ENCODE assay signal across 9 mouse cellular contexts in the genomic region with DNA sequence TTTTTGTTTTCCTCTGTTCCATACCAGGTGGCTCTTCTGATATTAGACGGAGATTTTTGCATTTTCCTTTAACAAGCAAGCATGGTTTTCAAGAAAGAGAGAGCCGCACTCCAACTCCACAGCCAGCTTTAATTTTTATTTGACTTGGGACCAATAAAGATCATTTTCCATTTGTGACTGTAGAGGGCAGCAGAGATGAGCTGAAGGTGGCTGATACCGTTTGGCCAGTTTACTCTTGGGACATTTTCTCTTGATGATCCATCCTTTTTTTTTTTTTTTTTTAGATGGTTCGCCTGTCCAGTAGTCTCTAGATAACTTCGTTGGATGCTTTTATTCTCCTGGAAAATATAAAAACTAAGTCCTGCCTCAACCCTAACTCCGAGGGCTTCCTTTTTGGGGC. TPM values are rescaled to one million over a fixed set of nuclear protein-coding genes. Genes with fewer than 3 reads are reported as not detected.
DNase-seq lines count a peak whose midpoint lies in the region; ATAC-seq and TF ChIP-seq lines count a peak whose summit lies in the region.
"Had no signal": no experiment of that assay in that cellular context is flagged by ENCODE, and none has a peak within 500 bp of the region (broad histone marks: within the 10 kb centered on the region; RNA-seq: fewer than 3 reads in every experiment).

No protein-coding gene starts in this region.

- H3K9me3 ChIP-seq in liver, embryonic 14.5 days (ENCODE audit: control insufficient read depth, low read length): no peaks in the 10 kb centered on the region
- no peaks in the 10 kb centered on the region for H3K9me3 ChIP-seq in liver, embryonic 11.5 days (ENCODE audit: control insufficient read depth, low read length)

- no peak for TF ChIP-seq EP300 in liver, embryonic 14.5 days (IDR thresholded peaks at IDR 0.05; ENCODE audit: low read depth)

- H3K27ac ChIP-seq in gastrocnemius, adult 2 months: no peak overlapping the region
- H3K27ac ChIP-seq in liver, embryonic 14.5 days: no peak overlapping the region
- no peak overlapping the region for H3K27ac ChIP-seq in liver, embryonic 11.5 days (ENCODE audit: low read depth, low read length)

- intact Hi-C loops in gastrocnemius, adult 2 months (cut with DNase I): no loop called here
- intact Hi-C loops in gastrocnemius, postnatal 14 days (cut with DNase I; ENCODE audit: low total_unique reads): no loop called here

- H3K27me3 ChIP-seq in liver, embryonic 14.5 days (ENCODE audit: control insufficient read depth, insufficient read depth, low read length): no peaks in the 10 kb centered on the region
- H3K27me3 ChIP-seq in liver, embryonic 11.5 days (replicated peaks; ENCODE audit: control insufficient read depth, insufficient read depth, low read length): no peaks in the 10 kb centered on the region

- WGBS in liver, embryonic 14.5 days (ENCODE audit: insufficient replicate concordance): 32% methylated on average over 6 of the region's 6 CpGs
- WGBS in liver, embryonic 11.5 days: 42% methylated on average over 6 of the region's 6 CpGs

- no peak for DNase-seq in gastrocnemius, adult 2 months
- no peak for DNase-seq in gastrocnemius, postnatal 14 days
- DNase-seq in liver, embryonic 14.5 days (ENCODE audit: low read depth in 3 of 3, low spot score in 3 of 3): no peak
- DNase-seq in liver, embryonic 11.5 days (ENCODE audit: low spot score): no peak
- peak; percentile 41 to 71 for DNase-seq in cerebellum, postnatal 10 days
- DNase-seq in retina, embryonic 14.5 days (ENCODE audit: low spot score): peak; percentile 68
- no peak for DNase-seq in gastrocnemius, postnatal 25 days
- DNase-seq in testis, postnatal 14 days (ENCODE audit: low spot score): no peak
- DNase-seq: thymus, adult 18-20 months had no signal

- TF ChIP-seq CTCF in gastrocnemius, adult 2 months (IDR thresholded peaks at IDR 0.05): peak; percentile 70
- peak; percentile 47 for TF ChIP-seq CTCF in liver, embryonic 14.5 days (IDR thresholded peaks at IDR 0.05; ENCODE audit: low read depth)

- H3K4me3 ChIP-seq in gastrocnemius, adult 2 months: no peak overlapping the region
- H3K4me3 ChIP-seq in liver, embryonic 14.5 days (ENCODE audit: insufficient read depth in 1 of 2, low read depth in 2 of 2, low read length in 2 of 2): no peak overlapping the region
- no peak overlapping the region for H3K4me3 ChIP-seq in liver, embryonic 11.5 days (ENCODE audit: low read depth, low read length)

- no peaks in the 10 kb centered on the region for H3K4me1 ChIP-seq in liver, embryonic 14.5 days (replicated peaks; ENCODE audit: control insufficient read depth in 2 of 2, insufficient read depth in 2 of 2, low read length in 1 of 2)
- no peaks in the 10 kb centered on the region for H3K4me1 ChIP-seq in liver, embryonic 11.5 days (replicated peaks; ENCODE audit: control insufficient read depth, insufficient read depth, low read length)

- H3K4me2 ChIP-seq in liver, embryonic 14.5 days (ENCODE audit: low read depth): no peak overlapping the region
- H3K4me2 ChIP-seq in liver, embryonic 11.5 days: no peak overlapping the region

- H3K9ac ChIP-seq in liver, embryonic 14.5 days (replicated peaks): no peak overlapping the region
- H3K9ac ChIP-seq in liver, embryonic 11.5 days (ENCODE audit: low read depth, low read length): no peak overlapping the region

- ATAC-seq in liver, embryonic 14.5 days (ENCODE audit: insufficient read depth): no peak
- no peak for ATAC-seq in liver, embryonic 11.5 days (replicated peaks; ENCODE audit: low FRiP score)

- H3K36me3 ChIP-seq in liver, embryonic 14.5 days (replicated peaks; ENCODE audit: control insufficient read depth, insufficient read depth, low read depth): no peaks in the 10 kb centered on the region
- H3K36me3 ChIP-seq in liver, embryonic 11.5 days (ENCODE audit: control insufficient read depth, insufficient read depth, low read length): no peaks in the 10 kb centered on the region

RNA-seq across cellular contexts. Expression of a gene that starts 17.6 kb away (rescaled TPM):
- under 1 TPM; 0.13 to 0.14 TPM for total RNA-seq in gastrocnemius, adult 2 months (2021)
- under 1 TPM; 0.38 to 0.43 TPM for total RNA-seq in gastrocnemius, postnatal 14 days (2021)
- 0.49 and 0.55 TPM in 2 replicates for polyA plus RNA-seq in liver, embryonic 14.5 days (2012; rRNA removed)
- polyA plus RNA-seq in liver, embryonic 14.5 days (2014; fragmentation: Nextera tagmentation; extraction: Ambion mirVana): 0.13 TPM in 2 replicates
- 0.31 and 0.33 TPM in 2 replicates for polyA plus RNA-seq in liver, embryonic 11.5 days (2014; fragmentation: Nextera tagmentation; extraction: Ambion mirVana)
- under 1 TPM; 0.20 to 0.32 TPM for total RNA-seq in gastrocnemius, postnatal 25 days (2021)

RNA-seq across cellular contexts. Expression of a gene that starts 31.9 kb away (rescaled TPM):
- 1 to 10 TPM in 1 of 2 experiments, under 1 TPM in 1; 0.56 to 1.2 TPM for total RNA-seq in gastrocnemius, adult 2 months (2021)
- 1 to 10 TPM; 2.7 to 3.1 TPM for total RNA-seq in gastrocnemius, postnatal 14 days (2021)
- polyA plus RNA-seq in liver, embryonic 14.5 days (2012; rRNA removed): 5.2 and 5.7 TPM in 2 replicates
- polyA plus RNA-seq in liver, embryonic 14.5 days (2014; fragmentation: Nextera tagmentation; extraction: Ambion mirVana): 6.0 and 7.0 TPM in 2 replicates
- polyA plus RNA-seq in liver, embryonic 11.5 days (2014; fragmentation: Nextera tagmentation; extraction: Ambion mirVana): 8.0 and 8.9 TPM in 2 replicates
- total RNA-seq in gastrocnemius, postnatal 25 days (2021): 1 to 10 TPM in 1 of 2 experiments, under 1 TPM in 1; 0.77 to 1.8 TPM

RNA-seq across cellular contexts. Expression of a gene that starts 32.1 kb away (rescaled TPM):
- total RNA-seq in gastrocnemius, adult 2 months (2021): 10 to 100 TPM in 1 of 2 experiments, 1 to 10 TPM in 1; 9.5 to 10.3 TPM
- 10 to 100 TPM; 14.9 to 16.2 TPM for total RNA-seq in gastrocnemius, postnatal 14 days (2021)
- polyA plus RNA-seq in liver, embryonic 14.5 days (2012; rRNA removed): 10.5 and 12.8 TPM in 2 replicates
- 12.8 and 13.3 TPM in 2 replicates for polyA plus RNA-seq in liver, embryonic 14.5 days (2014; fragmentation: Nextera tagmentation; extraction: Ambion mirVana)
- polyA plus RNA-seq in liver, embryonic 11.5 days (2014; fragmentation: Nextera tagmentation; extraction: Ambion mirVana): 31.1 and 35.4 TPM in 2 replicates
- total RNA-seq in gastrocnemius, postnatal 25 days (2021): 10 to 100 TPM in 1 of 2 experiments, 1 to 10 TPM in 1; 8.0 to 10.9 TPM

Comparison
In these comparisons a context has a peak if more than half of its experiments do, and no peak if none do; other contexts are left out.
1. DNase-seq: peak in cerebellum, postnatal 10 days (2 of 2) and retina, embryonic 14.5 days (single experiment); none in gastrocnemius, adult 2 months (single experiment), gastrocnemius, postnatal 14 days (single experiment), liver, embryonic 14.5 days (0 of 3), liver, embryonic 11.5 days (single experiment), gastrocnemius, postnatal 25 days (single experiment) and testis, postnatal 14 days (single experiment).